Mouse (Mus musculus) neural tube, embryonic 14.5 days (tissue): Measurements from ENCODE around the gene Dtx2. TPM values are rescaled to one million over a fixed set of nuclear protein-coding genes. Genes with fewer than 3 reads are reported as not detected.

Experiments used
- ATAC-seq: fragments of 200-750 bp; cut with Nextera tagmentation; 2 replicates; pipeline ENCODE4 v1.8.0; 2017; ENCODE audit warnings: low read depth, mild to moderate bottlenecking, moderate TSS enrichment, moderate library complexity
- H3K27ac ChIP-seq: fragments of 300-500 bp; sonication (generic); 2 replicates; pipeline ENCODE4 v1.5.1; 2014; ENCODE audit warnings: low read depth, mild to moderate bottlenecking, control low read depth, low read length, moderate library complexity, mixed read lengths
- H3K27me3 ChIP-seq: fragments of 300-500 bp; sonication (generic); 2 replicates; pipeline ENCODE4 v1.6.1; 2014; ENCODE audit warnings: low read length; ENCODE audit not compliant: control insufficient read depth, insufficient read depth
- H3K36me3 ChIP-seq: fragments of 300-500 bp; sonication (generic); 2 replicates; pipeline ENCODE4 v1.6.1; 2014; ENCODE audit warnings: low read length, mixed read lengths; ENCODE audit not compliant: control insufficient read depth, insufficient read depth
- H3K4me1 ChIP-seq: fragments of 300-500 bp; sonication (generic); 2 replicates; pipeline ENCODE4 v1.6.1; 2014; ENCODE audit warnings: low read length; ENCODE audit not compliant: control insufficient read depth, insufficient read depth
- H3K4me2 ChIP-seq: fragments of 300-500 bp; sonication (generic); 2 replicates; pipeline ENCODE4 v1.6.1; 2014; ENCODE audit warnings: mild to moderate bottlenecking, low read depth, low read length, control low read depth
- H3K4me3 ChIP-seq: fragments of 300-500 bp; sonication (generic); 2 replicates; pipeline ENCODE4 v1.5.1; 2014; ENCODE audit warnings: low read depth, low read length, control low read depth, mixed read lengths
- H3K9ac ChIP-seq: fragments of 300-500 bp; sonication (generic); replicated peaks from 2 replicates; pipeline ENCODE4 v1.6.1; 2014; ENCODE audit warnings: low read depth, mild to moderate bottlenecking, control low read depth, low read length, mixed read lengths
- H3K9me3 ChIP-seq: fragments of 300-500 bp; sonication (generic); 2 replicates; pipeline ENCODE4 v1.6.1; 2016; ENCODE audit warnings: low read length; ENCODE audit not compliant: control insufficient read depth
- WGBS: fragments of 180-500 bp; shearing (Covaris S2); extraction: QIAGEN DNeasy Blood & Tissue Kit; methylation state at CpG from one replicate; pipeline ENCODE4 v1.1.7; 2014; 5-methylcytosine and 5-hydroxymethylcytosine counted together
- polyA plus RNA-seq: library from polyadenylated mRNA; unstranded; fragments of >200 nt; fragmentation: Nextera tagmentation; extraction: Ambion mirVana; gene quantifications from 2 replicates; pipeline ENCODE4 v1.2.1, GENCODE M21; 2014

Gene Dtx2
- polyA plus RNA-seq, 1 experiment from 2014 or later = 18.9 TPM

DNA sequence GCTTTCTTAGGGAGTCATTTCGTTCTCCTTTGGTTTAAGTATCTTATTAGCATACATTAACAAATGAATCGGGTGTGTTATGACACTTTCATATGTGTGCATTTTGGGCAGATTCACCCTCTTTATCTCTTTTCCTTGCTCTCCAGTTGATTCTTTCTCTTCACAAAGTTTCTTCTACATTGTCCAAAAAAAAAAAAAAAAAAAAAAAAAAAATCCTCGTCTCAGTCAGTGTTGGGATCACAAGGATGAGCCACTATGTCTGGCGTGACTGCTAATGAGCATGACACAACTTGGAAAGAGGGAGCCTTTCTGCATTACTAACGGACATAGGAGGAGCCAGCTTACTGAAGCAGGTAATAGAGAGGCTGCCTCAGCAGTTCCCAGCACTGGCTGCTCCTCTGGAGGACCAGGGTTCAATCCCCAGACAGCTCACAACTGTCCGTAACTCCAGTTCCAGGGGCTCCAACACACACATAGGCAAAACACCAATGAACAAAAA lies 10.0 kb upstream of the Dtx2 start:
- no peak overlapping the region for H3K27ac ChIP-seq
- H3K9ac ChIP-seq = no peak overlapping the region
- H3K4me1 ChIP-seq = no peaks in the 10 kb centered on the region
- no peak overlapping the region for H3K4me2 ChIP-seq
- H3K27me3 ChIP-seq = no peaks in the 10 kb centered on the region
- H3K4me3 ChIP-seq = no peak overlapping the region
- WGBS = 54% methylated on average over 6 of the region's 6 CpGs
- no peak for ATAC-seq
- H3K36me3 ChIP-seq = no peaks in the 10 kb centered on the region
- H3K9me3 ChIP-seq = no peaks in the 10 kb centered on the region

DNA sequence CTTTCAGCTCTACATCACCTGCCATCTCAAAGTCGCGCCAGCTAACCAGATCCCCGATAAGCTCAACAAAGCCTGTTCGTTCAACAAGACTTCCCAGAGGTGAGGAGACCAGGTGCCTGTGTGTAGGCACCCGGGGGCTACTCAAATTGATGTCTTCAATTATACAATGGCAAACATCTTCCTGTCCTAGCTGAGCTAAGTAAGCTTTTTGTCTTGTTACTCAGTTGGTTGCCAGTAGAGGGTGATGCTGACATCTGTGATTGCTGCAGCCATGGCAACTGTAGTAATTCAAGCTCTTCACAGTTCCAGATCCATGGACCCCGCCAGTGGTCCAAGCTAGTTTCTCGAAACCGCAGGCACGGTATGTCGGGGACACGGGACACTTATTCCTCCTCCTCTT lies 7.4 kb upstream of the Dtx2 start:
- H3K4me3 ChIP-seq = no peak overlapping the region
- H3K27me3 ChIP-seq = no peaks in the 10 kb centered on the region
- ATAC-seq = no peak
- no peak overlapping the region for H3K27ac ChIP-seq
- no peaks in the 10 kb centered on the region for H3K36me3 ChIP-seq
- H3K4me2 ChIP-seq = no peak overlapping the region
- H3K4me1 ChIP-seq = no peaks in the 10 kb centered on the region
- H3K9me3 ChIP-seq = no peaks in the 10 kb centered on the region
- no peak overlapping the region for H3K9ac ChIP-seq
- WGBS = 55% methylated on average over 11 of the region's 11 CpGs

DNA sequence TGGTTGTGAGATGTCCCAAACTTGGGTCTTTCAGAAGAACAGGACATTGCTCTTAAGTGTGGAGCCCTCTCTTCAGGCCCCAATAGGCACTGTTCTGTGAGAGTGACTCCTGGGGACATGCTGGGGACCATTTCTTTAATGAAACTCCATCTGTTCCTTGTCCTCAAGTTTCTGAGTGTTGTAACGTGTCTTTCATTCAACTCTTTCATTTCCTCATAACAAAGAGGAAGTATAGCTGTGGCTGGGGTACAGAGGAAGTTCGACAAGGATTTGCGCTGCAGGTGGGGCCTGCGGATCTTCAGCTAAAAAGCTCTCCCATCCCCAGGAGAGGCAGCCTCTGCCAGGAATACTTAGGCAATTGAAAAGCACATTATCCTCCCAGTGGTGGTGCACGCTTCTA lies 4.0 kb upstream of the Dtx2 start:
- no peak for ATAC-seq
- Histone ChIP-seq H3K9ac (no peak overlapping the region), H3K27me3 (no peaks in the 10 kb centered on the region), H3K9me3 (no peaks in the 10 kb centered on the region), H3K4me2 (no peak overlapping the region), H3K27ac (no peak overlapping the region), H3K36me3 (no peaks in the 10 kb centered on the region), H3K4me1 (peaks cover under 1% of the 10 kb centered on the region), H3K4me3 (no peak overlapping the region)
- WGBS = 81% methylated on average over 5 of the region's 5 CpGs

DNA sequence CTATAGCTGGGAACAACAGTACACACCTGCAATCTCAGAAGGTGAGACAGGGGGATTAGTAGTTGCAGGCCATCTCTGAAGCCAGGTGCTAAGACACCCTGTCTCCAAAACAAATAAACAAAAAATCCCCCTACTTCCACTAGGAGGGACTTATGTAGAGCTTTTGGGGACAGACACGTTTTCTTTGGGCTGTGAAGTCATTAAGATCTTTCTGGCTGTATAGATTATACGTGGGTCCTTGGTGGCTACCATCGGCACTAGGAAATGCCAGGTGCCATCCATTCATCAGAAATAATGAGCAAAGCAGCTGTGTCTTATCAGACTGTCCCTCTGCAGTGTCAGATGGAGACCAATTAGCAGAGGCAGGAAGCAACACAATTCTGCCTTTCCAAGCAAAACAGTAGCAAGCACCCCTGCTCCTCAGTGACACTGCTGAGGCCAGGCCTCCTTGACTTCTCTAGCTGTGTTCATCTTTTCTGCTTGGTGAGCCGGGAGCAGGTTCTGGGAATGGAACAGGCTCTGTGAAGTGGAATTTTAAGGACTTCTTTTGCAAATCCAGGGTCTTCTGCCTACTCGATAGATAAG lies 1.1 kb upstream of the Dtx2 start:
- ATAC-seq = no peak
- no peak overlapping the region for H3K9ac ChIP-seq
- no peaks in the 10 kb centered on the region for H3K9me3 ChIP-seq
- no peaks in the 10 kb centered on the region for H3K27me3 ChIP-seq
- H3K4me2 ChIP-seq = no peak overlapping the region
- 59% methylated on average over 5 of the region's 5 CpGs for WGBS
- no peak overlapping the region for H3K4me3 ChIP-seq
- peaks cover 5% of the 10 kb centered on the region for H3K4me1 ChIP-seq
- no peak overlapping the region for H3K27ac ChIP-seq
- peaks cover 3% of the 10 kb centered on the region; the same call in 1 of the 2 replicates for H3K36me3 ChIP-seq

DNA sequence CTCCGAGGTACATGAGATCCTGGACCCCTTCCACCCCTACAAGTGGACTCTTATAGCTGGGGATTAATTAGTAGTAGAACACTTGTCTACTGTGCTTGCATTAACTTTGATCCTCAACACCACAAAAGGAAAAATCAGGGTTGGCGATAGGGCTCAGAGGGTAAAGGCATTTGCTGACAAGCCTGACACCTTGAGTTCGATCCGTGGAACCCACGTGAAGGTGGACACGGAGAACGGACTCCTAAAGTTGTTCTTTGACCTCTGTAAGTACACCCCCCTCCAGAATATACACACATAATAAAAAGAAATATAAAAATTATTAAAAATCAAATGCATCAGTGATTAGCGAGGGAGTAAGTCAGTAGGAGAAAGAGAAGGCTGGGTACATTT lies 270 bp upstream of the Dtx2 start:
- ATAC-seq = peak; percentile 16; the same call in 1 of the 2 replicates
- H3K4me3 ChIP-seq = peak overlapping the region; percentile 63; the same call in 1 of the 2 replicates
- 70% methylated on average over 8 of the region's 8 CpGs for WGBS
- H3K4me2 ChIP-seq = no peak overlapping the region
- H3K27ac ChIP-seq = no peak overlapping the region
- H3K36me3 ChIP-seq = peaks cover 3% of the 10 kb centered on the region; the same call in 1 of the 2 replicates
- H3K9ac ChIP-seq = no peak overlapping the region
- no peaks in the 10 kb centered on the region for H3K9me3 ChIP-seq
- no peaks in the 10 kb centered on the region for H3K27me3 ChIP-seq
- peaks cover 5% of the 10 kb centered on the region for H3K4me1 ChIP-seq

DNA sequence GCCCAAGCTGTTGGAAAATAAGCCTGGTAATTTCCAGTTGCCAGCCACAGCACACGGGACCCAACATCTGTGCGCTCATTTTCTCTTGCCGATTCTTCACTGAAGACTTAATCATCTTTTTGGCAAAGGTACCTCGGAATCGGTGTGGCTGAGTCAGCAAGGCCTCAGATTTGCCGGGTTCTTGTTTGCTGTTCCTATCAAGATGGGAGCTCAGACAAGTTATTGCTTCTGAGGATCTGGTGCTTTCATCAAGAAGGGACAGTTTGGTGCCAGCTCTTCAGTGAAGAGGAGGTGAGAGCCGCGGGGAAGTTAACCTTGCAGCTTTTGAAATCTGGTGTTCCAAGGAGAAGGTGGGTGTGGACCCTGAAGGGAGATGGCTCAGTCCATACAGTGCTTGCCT lies 1.6 kb downstream of the Dtx2 start:
- H3K4me3 ChIP-seq = no peak overlapping the region
- H3K4me1 ChIP-seq = peaks cover 5% of the 10 kb centered on the region

DNA sequence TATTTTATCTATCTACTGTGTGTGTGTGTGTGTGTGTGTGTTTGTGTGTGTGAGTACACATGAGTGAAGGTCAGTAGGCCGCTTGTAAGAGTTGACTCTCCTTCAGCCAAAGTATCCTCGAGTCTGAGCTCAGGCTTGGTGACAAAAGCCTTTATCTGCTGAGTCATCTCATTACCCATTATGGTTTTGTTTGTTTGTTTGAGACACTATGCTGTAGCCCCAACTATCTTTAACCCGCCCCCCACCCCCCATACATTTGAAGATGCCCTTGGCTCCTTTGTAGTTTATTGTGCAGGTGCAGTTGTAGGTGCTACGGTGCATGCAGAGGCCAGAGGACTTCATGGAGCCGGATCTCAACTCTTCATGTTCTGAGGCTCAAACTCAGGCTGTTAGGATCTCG lies 6.6 kb downstream of the Dtx2 start:
- Histone ChIP-seq H3K4me3 (no peak overlapping the region), H3K36me3 (peaks cover 3% of the 10 kb centered on the region; the same call in 1 of the 2 replicates), H3K9me3 (no peaks in the 10 kb centered on the region), H3K27ac (no peak overlapping the region), H3K4me1 (peaks cover 3% of the 10 kb centered on the region; the same call in 1 of the 2 replicates), H3K27me3 (no peaks in the 10 kb centered on the region), H3K4me2 (no peak overlapping the region), H3K9ac (no peak overlapping the region)
- ATAC-seq = no peak
- WGBS = 95% methylated on average over 6 of the region's 6 CpGs

More for the DNA sequence above, 1.6 kb downstream of the Dtx2 start:
- no peak overlapping the region for H3K27ac ChIP-seq
- H3K36me3 ChIP-seq = peaks cover 3% of the 10 kb centered on the region; the same call in 1 of the 2 replicates
- no peaks in the 10 kb centered on the region for H3K9me3 ChIP-seq
- WGBS = 91% methylated on average over 8 of the region's 8 CpGs
- H3K27me3 ChIP-seq = no peaks in the 10 kb centered on the region
- no peak overlapping the region; the same call in 1 of the 2 replicates for H3K9ac ChIP-seq
- no peak for ATAC-seq
- H3K4me2 ChIP-seq = peak overlapping the region; percentile 59

DNA sequence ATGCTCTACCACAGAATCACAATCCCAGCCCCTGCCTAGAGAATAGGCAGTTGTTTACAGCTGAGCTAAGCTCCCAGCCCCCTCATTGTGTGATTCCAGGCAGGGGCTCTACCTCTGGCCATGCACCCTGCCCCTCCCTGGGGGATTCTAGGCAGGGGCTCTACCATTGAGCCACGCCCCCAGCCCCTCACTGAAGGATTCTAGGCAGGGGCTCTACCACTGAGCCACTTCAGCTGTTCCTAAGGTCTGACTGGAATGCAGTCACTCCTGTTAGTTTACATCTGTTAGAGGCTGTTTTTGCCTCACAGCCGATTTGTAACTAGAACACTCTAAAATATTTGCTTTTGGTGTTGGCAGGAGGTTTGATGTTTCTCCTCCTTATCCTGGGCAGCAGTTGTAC lies 7.7 kb downstream of the Dtx2 start:
- no peak overlapping the region for H3K9ac ChIP-seq
- no peak overlapping the region for H3K27ac ChIP-seq
- 78% methylated on average over 2 of the region's 2 CpGs for WGBS
- ATAC-seq = no peak
- no peaks in the 10 kb centered on the region for H3K9me3 ChIP-seq
- no peaks in the 10 kb centered on the region for H3K27me3 ChIP-seq
- H3K4me1 ChIP-seq = 0 out of 2 replicates have a peak, but pooled peaks cover 3% of the 10 kb centered on the region
- no peak overlapping the region for H3K4me3 ChIP-seq
- H3K36me3 ChIP-seq = peaks cover 1% of the 10 kb centered on the region; the same call in 1 of the 2 replicates
- H3K4me2 ChIP-seq = no peak overlapping the region

DNA sequence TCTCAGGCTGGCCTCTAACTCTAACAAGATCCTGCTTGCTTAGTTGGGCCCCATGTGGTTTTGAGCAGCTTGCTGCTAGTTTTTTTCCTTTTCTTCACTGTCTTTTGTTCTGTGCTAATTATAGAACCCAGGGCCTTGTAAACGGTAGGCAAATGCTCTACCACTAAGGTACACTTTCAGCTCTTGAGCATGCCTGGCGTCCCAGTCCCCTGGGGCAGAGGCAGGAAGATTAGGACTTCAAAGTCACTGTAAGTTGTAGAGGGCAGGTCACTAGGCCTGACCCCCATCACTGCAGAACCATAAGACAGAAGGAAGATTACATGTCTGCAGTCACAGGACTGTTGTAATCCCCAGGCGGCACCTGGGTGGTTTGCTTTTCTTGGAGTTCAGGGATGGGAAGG lies 8.2 kb downstream of the Dtx2 start:
- 26% methylated on average over 3 of the region's 3 CpGs for WGBS
- no peak overlapping the region for H3K4me2 ChIP-seq
- H3K27me3 ChIP-seq = no peaks in the 10 kb centered on the region
- H3K27ac ChIP-seq = no peak overlapping the region
- H3K9ac ChIP-seq = no peak overlapping the region
- H3K36me3 ChIP-seq = no peaks in the 10 kb centered on the region
- H3K4me3 ChIP-seq = no peak overlapping the region
- no peaks in the 10 kb centered on the region for H3K9me3 ChIP-seq
- 0 out of 2 replicates have a peak, but pooled peaks cover 3% of the 10 kb centered on the region for H3K4me1 ChIP-seq
- ATAC-seq = no peak
